Mouse (Mus musculus): Measurements from ENCODE around the gene Fbxw10.

Gene Fbxw10

DNA sequence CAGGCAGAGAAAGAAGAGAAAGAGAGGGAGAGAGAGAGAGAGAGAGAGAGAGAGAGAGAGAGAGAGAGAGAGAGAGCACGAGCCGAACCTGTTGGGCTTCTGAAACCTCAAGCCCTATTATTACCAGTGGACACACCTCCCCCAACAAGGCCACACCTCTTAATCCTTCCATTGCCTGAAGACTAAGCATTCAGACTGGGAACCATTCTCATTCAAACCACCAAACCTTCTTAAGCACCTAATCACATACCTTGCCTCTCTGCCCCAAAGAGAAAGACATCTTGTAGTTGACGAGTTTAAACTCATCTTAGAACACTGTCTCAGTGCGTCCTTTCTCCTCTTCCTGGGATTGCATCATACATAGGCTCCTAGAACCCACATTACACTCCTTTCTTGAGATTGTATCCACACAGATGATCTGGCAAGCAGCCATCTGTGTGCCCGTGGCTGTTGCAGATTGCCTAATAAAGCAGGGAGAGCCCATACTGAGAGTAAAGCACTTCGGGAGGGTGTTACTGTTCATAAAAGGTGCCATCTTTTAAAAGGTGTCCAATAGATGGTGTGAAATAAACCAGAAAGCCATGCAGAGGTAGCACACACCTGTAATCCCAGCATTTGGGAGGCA, 57.1 kb downstream of the Fbxw10 start:
- no peak for DNase-seq (ENCODE audit: low spot score in 2 of 2)

DNA sequence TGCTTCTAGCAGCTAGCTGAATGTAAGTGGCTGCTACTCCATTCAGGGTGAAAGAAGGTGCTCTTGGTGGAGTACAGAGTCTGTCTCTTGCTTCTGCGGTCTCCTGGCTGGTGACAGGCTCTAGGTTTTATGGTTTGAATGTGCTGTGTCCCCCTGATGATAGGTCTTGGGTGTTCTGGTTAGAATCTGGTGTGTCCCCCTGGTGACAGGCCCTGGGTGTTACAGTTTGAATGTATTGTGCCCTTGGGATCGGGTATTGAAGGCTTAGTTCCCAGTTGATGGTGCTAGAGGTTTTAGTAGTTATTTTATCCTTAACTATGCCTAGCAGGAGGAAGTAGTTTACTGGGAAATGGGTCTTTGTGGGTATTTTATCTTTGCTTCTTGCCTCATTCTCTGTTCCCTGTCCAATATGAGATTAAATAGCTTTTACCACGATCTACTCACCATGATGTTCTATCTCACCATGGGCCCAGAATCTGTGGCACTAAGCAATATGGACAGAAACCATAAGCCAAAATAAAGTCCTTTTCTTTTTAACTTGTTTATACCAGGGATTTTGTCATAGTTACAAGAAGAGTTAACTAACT, 62.9 kb downstream of the Fbxw10 start:
- no peak for DNase-seq (ENCODE audit: low spot score in 2 of 2)

DNA sequence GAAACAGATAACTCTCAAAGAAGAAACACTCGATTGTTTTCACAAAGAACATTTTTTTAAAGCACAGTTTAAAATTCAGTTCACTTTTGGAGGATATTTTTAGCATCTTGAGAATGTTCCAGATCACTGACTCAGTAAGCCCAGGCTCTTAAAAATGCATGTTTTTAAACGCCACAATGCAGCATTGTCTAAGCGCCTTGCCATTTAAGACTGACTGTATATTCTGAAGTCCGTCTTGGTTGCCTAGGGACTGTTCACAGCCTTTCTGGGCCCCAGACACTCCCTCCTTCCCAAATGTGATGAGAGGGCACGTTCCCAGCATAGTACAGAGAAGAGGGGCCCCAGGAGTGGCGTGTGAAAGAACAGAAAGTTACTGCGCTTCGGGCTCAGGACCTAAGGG, 64.5 kb downstream of the Fbxw10 start:
- no peak for DNase-seq (ENCODE audit: low spot score in 2 of 2)

DNA sequence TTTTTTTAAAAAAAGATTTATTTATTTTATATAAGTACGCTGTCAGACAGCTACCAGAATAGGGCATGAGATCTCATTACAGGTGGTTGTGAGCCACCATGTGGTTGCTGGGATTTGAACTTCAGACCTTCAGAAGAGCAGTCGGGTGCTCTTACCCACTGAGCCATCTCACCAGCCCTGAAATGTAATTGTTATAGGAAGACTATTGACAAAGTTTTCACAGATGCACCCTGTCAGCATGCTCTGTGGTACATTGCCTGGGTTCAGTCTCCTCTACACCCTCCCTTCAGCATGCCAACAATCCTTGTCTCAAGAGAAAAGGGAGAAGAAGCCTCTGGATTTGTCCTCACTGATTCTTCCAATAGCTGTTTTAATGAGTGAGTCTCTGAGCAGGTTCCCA, 66.3 kb downstream of the Fbxw10 start:
- DNase-seq (ENCODE audit: low spot score in 2 of 2), result no peak

DNA sequence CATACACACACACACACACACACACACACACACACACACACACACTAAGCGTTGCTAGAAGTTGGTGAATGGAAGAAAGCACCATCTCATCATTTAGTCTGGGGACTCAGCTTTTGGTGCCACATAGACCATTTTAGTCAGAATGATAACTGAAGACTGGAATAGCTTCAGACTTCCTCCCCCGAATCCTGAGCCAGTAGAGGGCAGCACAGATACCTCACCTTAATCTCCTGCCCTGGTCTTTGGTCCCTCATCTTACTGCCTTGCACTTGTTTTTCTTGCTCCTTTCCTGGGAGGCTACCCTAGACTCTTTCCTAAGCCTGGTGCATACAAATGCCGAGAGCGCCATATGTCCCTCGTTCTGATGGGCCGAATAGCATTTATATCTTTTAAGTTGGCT, 67.7 kb downstream of the Fbxw10 start:
- no peak for DNase-seq (ENCODE audit: low spot score in 2 of 2)

DNA sequence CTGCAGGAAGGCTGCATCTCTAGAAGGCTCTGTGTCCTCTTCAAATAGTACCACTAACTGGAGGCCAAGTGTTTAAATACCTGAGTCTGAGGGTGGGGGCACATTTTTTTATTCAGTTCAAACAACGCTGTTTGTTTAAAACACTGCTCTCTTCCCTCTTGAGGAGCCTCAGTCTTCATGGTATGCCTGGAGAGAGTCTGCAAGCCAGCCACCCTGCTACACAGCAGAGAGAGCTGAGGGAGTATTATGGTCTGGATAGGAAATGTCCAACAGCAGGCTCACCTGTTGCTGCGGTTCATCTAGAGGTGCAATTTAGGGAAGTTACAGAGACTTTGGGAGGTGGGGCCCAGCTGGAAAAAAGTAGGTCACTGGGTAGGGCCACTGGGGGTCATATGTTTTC, 68.6 kb downstream of the Fbxw10 start:
- DNase-seq (ENCODE audit: low spot score in 2 of 2), result no peak

DNA sequence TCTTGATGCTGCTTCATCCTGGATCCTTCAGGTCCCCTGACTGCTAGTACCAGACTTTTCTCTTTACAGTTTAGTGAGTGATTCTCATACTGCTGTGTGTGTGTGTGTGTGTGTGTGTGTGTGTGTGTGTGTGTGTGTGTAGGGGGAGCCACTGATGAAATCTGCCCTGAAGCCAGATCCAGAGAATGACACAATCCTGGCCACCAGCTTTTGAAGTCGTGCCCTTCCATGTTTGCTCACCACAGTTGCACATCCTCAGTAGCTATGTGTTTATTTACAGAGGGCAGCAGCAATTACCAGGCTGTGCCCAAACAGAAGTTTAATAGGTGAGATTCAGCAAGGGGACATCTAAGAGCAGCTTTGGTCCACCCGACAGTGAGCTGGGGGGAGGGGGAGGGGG, 69.9 kb downstream of the Fbxw10 start:
- DNase-seq (ENCODE audit: low spot score in 2 of 2), result no peak

DNA sequence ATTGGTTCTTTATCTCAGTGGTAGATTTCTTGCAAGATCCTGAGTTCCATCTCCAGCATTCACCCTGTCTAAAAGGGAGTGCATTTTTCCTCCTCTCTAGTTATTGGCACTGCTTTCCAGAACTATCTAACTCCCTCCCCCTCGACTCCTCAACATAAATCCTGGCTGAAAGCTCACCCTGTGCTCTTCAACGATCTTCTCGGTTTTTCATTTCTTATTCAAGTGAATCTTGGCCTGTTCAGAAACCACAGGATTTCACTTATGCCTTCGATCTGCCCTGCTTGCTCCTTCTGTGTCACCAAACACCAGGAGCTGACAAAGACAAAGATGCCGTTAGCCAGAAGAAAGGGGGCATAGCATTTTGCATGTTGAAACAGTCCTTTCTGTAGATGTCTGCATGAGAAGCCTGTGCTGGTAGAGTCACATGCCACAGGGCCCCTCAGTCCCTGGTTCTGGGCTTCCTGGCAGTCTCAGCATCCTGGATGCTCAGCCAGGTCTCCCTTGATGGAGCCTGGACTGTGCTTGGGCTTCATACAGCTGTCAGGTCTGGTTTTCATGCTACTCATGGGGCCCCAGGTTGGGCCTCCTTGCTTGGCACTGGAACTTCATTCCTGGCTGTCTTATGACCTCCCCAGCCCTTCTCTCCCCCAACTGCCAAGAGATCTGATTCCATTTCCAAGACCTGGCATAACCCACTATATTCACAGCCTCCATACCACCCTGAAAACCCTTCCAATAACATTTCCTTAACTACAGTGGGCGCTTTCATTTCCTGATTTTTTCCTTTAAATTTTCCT, 73.3 kb downstream of the Fbxw10 start:
- no peak for DNase-seq (ENCODE audit: low spot score in 2 of 2)

DNA sequence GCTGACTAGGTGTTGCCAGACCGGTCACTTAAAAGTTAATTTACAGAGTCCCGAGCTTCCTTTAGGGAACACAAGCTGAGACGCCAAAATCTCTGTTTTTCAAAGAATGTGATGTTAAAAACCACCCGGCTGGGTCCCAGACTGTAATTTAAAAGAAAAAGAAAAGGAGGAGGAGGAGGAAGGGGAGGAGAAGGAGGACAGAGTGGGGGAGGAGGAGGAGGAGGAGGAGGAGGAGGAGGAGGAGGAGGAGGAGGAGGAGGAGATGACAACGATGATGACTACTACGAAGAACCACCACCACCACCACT, 73.8 kb downstream of the Fbxw10 start:
- no peak for DNase-seq (ENCODE audit: low spot score in 2 of 2)

DNA sequence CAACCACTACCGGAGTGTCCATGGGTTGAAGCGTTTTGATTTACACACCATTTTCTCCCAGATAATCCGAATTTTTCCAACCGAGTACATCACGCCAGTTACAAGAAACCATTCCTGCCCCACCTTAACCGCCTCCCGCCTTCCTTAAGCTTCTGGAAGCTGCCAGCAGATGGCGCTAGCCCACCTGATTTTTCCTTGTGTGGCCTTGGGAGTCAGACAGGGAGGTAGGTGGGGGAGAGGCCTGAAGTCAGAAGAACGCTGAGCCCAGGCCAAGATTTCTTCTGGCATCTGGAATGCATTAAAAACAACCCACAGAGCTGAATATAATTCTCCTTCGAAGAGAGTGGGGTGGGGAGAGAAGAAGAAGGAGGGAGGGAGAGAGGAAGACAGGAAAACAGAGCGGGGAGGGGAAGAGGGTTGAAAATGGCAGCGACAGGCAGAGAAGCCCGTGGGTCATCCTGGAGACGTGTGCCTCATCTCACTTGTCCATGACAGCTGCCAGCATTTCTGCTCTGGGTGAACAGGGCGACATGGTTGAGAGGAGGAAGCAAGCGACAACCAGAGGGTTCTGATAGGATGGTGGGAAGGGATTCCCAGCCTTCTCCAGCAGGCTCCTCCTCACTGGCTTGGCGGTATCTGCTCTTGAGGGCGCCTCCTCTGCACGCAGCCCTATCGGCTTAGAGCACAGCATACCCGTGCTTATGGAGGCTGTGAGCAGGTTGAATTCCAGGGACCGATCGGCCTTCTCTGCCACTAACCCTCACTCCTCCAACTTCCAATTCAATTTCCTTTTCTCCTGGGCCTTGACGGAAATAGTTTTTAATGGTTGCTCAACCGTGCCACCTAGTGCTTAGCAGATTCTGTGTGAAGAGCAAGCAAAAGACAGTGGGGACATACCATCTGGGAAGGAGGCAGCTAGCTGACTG, 74.4 kb downstream of the Fbxw10 start:
- DNase-seq (ENCODE audit: low spot score in 2 of 2), result peak; percentile 59 to 82

DNA sequence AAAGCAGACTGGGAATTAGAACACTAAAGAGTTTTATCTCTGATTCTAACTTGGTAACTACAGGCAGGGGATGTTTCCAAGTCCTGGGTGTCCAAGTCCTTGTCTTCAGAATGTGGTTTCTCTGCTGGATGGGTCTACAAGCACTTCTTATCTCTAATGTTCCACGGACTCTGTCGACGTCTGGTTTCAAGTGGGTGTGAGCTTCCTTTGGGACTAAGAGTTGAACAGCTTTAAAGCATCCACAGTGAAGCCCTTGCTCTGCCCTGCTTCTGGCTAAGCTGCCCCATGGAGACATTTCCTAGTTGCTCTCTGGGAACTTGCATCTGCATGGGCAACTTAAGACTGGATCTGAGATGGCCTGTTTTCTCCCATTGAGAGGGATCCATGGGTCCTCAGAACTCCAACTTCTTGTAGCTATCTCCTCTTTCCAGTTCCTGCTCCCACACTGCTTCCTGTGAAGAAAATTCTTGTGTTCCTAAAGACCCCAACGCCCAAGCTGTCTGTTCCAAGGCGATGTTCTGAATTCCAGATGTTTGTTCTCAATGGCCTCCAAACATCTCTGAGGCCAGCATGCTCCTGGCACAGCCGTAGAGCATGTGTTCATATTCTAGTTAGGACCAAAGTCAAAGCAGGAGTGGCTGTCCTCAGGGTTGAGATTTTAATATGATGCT, 77.4 kb downstream of the Fbxw10 start:
- DNase-seq (ENCODE audit: low spot score in 2 of 2), result no peak

All from spleen, postnatal 4 days (tissue).